Mouse (Mus musculus) inflammation-experienced regulatory T-cells (primary cell): ENCODE measurements around the gene Gm8439. TPM values are rescaled to one million over a fixed set of nuclear protein-coding genes. Genes with fewer than 3 reads are reported as not detected.

Source experiments
- polyA plus RNA-seq, 2 experiments: library from polyadenylated mRNA; unstranded; fragments of 100-300 nt; shearing (Covaris generic); gene quantifications; one replicate each; pipeline ENCODE4 v1.2.1; 2017

The Gm8439 gene
- 1 to 10 TPM in 1 of 2 experiments, not detected in 1; 2.7 TPM for polyA plus RNA-seq

DNA sequence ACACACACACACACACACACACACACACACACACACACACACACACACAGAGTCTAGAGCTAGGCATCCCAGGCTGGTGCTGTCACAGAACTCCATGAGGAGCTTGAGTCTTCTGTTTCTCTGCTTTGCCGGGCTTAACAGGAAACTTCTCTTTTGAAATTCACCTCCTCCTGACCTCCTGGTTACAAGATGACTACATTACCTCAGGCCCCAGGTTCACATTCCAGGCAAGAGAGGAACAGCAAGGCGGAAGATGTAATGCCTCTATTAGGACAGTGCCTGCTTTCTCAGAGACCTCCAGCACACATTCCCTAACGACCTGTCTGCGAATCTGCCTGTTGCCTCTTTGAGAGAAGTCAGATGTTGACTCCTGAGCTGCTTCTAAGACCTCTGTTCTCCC, at the start of gene Gm8439:
Gene Gm8439, plus strand, starts transcription at position 301 of the 400 bp plus-strand sequence.

DNA sequence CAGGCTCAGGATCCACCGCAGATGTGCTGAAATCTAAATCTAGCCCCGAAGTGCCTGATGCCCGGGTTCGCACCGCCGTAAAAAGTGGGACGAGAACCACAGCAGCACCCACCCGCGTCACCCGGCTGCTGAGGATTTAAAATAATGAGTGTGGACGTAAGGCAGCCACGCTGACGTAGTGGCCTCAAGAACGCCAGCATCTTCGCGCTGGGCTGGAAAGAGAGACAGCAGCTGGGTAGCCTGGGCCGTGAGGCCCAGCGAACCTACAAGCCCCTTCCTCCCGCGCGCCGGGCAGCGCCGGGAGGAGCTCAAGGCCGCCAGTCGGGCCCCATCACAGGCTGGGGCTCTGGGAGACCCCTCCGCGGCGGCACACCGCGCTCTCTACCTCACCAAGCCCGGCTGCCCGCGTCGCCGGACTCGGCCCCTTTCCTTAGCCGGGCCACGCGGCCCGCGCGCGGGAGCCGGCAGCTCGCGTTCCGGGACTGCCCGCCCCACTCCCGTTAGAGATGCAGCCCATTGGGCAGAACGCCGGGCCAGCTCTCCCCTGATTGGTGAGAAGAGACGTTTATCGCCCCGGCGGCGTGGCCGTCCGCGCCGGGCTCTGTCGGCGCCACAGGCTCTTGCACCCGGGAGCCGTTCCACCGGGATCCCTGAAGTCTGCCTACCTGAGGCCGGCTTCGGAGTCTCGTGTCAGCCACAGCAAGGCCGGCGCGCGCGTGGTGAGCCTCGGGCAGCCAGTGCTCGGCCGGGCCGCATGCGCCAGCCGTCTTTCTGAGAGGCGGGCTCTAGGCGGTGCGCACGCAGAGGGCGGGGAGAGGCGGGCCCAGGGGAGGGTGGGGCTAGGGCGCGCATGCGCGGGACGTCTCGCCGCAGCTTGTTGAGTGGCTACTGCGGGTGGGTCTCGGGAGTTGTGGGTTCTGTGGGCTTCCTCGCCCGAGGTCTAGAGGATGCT, 18.8 kb upstream of the Gm8439 start, which contains the start of gene Ctps:
Gene Ctps, minus strand, starts transcription at position 791 of the 952 bp plus-strand sequence.

Other genes starting within 250 kb of the Gm8439 start
- 10 to 100 TPM; 15.5 to 25.5 TPM for gene Scmh1, start 183.5 kb upstream of the Gm8439 start, polyA plus RNA-seq
- under 1 TPM in 1 of 2 experiments, not detected in 1; 0.42 TPM for gene Slfnl1, start 56.5 kb upstream of the Gm8439 start, polyA plus RNA-seq
- gene Ctps, start 18.5 kb upstream of the Gm8439 start, polyA plus RNA-seq = 10 to 100 TPM; 19.2 to 30.5 TPM
- gene Cited4, start 77.8 kb downstream of the Gm8439 start, polyA plus RNA-seq = 1 to 10 TPM; 3.3 to 3.5 TPM
- gene Kcnq4, start 159.9 kb downstream of the Gm8439 start, polyA plus RNA-seq = under 1 TPM in 1 of 2 experiments, not detected in 1; 0.16 TPM
- gene Nfyc, start 242.8 kb downstream of the Gm8439 start, polyA plus RNA-seq = 10 to 100 TPM; 85.3 to 88.3 TPM